Mouse (Mus musculus): ENCODE measurements around the gene Adgrb3. TPM values are rescaled to one million over a fixed set of nuclear protein-coding genes. Genes with fewer than 3 reads are reported as not detected.

Adgrb3 gene
- 100 to 1,000 TPM; 108 to 120 TPM for total RNA-seq (2021)
- long read RNA-seq, experiment 1, transcript Adgrb3-203 (16 exons, 2,953 nt): major isoform, 6 of 43 reads
- long read RNA-seq, experiment 1, partial matches to known transcripts: 24 of 43 reads
- long read RNA-seq, experiment 1, other reads (novel, unspliced or antisense): 12 of 43 reads
- long read RNA-seq, experiment 2, transcript Adgrb3-203 (16 exons, 2,953 nt): major isoform, 6 of 40 reads
- long read RNA-seq, experiment 2, partial matches to known transcripts: 24 of 40 reads
- long read RNA-seq, experiment 2, other reads (novel, unspliced or antisense): 10 of 40 reads

DNA sequence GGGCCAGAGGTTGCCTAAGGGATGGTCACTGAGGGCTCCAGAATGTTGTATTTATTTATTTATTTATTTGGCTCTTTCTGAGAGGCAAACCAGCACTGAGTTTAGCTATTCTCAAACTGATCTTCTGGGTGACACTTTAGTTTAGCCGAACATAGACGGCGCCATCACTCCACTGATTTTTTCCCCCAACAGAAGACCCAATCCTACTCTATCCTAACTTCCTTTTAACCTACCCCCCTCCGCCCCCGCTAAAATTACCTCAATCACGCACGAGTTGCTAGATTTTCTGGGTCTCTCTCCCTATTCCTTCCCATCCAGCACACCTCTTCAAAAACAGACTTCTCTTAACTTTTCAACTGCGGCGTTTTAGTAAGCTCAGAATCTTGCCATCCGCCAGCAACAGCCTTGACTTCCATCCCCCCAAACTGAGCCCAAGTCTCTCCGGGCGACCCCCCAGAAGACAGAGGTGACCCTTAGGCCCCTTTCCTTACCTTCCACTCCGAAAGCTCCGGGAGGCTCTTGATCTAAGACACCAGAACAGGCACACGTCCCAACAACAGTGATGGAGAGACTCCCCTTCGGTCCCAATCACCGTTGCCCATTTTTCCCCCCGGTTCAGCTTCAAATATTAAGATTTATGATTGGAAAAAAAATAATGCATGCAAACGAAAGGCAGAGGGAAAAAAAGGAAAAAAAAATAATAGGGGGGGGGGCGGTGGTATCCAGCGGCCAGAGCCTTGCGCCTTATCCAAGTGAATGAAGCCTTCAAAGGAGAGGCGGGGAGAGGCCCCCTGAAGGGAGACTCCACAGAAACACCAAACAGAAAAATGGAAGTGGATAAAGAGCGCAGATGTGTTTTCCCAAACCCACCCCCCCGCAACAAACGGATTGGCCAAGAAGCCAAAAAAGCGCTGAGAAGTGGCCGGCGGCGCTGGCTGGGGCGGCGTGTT, at the start of gene Adgrb3:
Gene Adgrb3 (minus strand): TSS at position 737 of the 950 bp plus-strand sequence.
- DNase-seq (ENCODE audit: low spot score in 2 of 2): peak; percentile 36 to 63

DNA sequence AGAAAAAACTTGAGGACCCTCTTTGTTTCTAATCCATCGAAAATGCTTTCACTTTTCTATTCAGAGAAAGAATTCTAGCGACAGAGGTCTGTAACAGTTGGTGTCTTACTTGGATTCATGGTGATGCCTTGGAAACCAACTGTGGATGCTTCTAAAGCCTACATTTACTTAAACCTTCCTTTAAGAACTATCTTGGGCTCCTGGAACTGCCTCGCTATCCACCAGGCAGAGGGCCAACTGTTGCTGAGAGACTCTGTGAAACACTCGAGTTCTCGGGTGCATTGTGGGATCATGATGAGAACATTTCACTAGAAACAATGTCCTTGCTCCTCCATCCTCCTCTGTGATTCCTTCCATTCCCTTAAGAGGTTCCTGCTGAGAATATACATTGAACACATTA, 48.0 kb upstream of the Adgrb3 start:
- no peak for DNase-seq (ENCODE audit: low spot score in 2 of 2)

DNA sequence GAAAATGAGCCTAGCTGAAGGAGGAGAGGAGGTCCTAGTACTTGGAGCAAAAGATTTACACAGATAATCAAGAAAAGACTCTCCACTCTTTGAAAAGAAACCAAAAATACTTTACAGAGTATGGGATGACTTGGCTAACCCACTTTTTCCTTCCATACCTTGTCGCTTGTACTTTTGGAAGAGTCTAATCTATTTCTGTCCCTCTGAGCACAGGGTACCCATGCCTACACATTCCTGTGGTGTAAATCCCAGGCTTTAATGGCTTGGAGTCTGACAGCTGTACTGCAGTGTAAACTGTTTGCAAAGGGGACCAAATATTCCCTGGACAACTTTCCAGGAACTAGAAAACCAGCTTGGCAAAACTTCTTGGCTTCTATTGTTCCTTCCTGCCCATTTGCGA, 28.0 kb upstream of the Adgrb3 start:
- DNase-seq (ENCODE audit: low spot score in 2 of 2): no peak

DNA sequence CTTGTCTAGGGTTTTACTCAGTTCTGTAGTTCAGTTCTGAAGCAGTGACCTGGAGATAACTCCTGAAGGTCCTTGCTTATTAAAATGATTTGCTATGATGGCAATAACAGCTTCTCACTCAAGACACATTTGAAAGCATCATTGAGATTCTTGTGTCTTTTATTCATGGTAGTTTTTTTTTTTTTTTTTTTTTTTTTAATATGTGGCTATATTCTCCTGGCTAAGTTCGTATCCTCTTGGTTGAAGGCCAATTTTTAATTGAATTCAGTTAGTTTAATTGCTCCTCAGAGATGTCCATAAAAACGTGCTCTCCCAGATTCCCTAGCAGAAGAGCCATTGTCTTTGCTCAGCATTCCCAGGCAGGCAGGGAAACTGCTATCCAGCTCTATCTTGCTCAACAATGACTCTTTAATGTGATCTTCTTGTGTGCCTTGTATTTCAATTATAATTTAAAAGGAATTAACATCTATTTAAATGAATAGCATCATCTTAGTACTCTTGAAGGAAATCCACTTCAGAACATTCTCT, 25.0 kb upstream of the Adgrb3 start:
- DNase-seq (ENCODE audit: low spot score in 2 of 2): no peak

DNA sequence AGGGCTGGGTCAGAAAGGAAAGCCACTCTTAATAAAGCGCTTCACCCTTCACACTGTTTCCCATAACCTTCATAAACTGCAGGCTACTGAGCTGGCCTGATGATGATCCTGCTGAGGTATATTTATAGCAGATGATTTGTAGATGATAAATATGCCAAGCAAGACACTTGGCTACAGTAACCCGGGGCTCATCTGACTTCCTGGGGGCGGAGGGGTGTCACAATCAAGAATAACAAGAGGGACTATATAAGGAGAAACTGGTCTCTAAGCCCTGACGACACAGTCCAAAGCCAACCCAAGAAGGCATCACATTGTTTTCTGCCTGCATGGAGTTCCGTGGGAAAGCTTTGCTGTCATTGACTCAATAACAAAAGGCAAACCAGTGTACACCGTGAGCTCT, 2.8 kb upstream of the Adgrb3 start:
- no peak for DNase-seq (ENCODE audit: low spot score in 2 of 2)

DNA sequence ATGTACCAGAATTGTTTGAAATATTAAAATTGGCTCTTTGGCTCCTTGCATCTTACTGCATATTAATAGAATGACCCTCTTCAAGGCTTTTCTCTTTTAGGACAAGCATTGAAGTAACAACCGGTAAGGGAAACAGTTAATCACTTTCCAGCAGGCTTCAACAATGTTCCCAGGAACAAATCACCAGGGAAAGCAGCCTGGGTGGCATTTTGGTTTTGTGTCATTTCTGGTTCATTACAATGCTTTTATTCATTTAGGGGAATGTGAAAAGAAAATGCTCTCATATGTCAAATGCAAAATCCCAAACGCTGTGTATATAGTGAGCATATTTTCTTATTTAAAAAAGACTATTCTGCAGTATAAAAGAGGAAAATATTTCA, 2.0 kb upstream of the Adgrb3 start:
- no peak for DNase-seq (ENCODE audit: low spot score in 2 of 2)

DNA sequence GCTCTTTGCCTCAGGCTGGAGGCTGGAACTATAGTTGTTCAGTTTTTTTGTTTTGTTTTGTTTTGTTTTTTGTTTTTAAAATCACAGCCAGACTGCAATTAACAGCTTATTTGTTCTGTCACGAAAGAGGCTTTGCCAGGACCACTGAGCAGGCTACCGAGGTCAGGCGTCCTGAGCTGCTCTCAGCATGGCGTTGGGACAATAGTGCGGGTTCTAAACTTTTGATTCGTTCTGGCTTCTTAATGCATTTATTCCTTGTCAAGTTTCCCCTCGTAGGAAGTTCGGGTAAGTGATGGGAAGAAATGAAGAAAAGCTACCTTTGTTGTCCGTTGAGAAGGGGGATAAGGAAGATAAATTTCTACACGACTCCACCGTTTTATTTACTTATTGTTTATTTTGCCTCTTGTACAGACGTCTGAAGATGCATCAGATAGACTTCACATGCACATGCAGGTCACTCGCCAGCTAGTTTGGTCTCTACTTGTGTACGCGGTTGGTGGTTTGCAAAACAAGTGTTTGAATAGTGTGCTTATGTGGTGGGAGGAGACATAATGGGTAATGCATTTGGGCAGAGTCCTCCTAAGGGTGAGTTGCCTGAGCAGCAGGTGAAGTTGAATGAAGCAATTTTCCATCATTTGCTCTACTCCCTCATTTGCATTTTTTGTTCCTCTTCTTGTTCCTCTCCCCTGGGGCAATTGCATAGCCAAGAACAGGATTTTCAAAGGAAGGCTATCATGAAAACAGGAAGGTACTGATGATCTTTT, 1.4 kb upstream of the Adgrb3 start:
- DNase-seq (ENCODE audit: low spot score in 2 of 2): peak in 1 of 2 experiments; percentile 8

DNA sequence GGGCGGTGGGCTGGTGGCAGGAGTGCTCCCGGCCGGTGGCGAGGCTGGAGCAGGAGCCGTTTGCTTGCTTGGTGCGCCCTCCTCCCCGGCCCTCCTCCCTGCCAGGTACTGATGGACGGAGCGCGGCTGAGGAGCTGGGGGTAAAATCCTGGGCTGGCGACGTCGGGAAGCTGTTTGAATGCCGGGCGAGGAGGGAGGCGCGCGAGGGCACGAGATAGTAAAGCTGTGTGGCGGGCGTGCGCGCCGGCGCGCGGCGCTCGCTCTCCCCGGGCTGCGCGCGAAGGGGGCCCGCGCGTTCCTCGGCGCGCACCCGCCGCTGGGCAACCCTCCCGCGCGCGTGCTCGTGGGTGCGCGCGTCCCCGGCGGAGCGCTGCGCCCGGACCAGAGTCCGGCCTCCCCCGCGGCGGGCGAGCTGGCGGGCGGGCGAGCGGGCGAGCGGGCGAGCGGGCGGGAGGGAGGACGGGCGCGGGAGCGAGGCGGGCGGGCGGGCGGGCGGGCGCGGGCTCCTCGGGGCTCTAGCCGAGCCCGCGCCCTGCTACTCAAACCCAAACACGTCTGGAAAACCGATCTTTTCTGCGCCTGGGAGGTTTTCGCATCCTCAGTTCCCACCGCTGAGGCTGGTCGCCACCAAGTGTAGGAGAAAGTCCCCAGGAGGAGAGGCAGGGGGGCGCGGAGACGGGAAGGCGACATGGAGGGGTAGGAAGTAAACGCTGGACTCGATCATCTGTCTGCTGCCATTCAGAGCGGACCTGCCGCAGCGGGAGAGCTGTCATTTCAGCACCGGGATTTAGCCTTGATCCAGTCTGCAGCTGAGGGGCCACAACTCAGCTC, 629 bp upstream of the Adgrb3 start:
- DNase-seq (ENCODE audit: low spot score in 2 of 2): peak; percentile 72 to 75

DNA sequence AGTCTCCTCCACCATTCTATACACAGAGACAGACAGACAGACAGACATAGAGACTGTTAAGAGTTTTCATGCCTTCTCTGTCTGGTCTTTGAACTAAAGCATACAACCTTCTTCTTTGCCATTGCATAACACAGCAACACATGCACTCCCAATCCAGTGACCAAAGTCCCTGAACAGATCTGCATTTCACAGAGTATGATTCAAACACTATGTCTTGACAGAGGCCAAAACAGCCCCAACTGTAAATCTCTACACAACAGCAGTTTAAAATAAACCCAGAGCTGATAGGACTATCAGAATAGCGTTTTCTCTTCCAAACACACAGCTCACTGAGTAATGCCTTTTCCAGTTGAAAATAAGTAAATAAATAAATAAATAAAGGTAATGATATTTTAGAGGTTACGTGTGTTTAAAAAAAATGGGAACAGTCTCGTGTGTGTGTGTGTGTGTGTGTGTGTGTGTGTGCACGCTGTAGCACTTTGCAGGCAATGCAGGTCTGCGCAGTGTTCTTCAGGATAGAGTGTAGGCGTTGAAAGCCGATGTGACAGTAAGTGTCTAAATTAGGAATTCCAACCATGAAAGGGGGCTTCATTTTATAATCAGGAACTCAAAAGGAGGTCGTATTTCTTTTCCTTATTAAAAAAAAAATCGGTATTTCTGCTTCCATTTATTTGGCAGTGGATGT, 1.3 kb downstream of the Adgrb3 start:
- DNase-seq (ENCODE audit: low spot score in 2 of 2): peak; percentile 5 to 54

DNA sequence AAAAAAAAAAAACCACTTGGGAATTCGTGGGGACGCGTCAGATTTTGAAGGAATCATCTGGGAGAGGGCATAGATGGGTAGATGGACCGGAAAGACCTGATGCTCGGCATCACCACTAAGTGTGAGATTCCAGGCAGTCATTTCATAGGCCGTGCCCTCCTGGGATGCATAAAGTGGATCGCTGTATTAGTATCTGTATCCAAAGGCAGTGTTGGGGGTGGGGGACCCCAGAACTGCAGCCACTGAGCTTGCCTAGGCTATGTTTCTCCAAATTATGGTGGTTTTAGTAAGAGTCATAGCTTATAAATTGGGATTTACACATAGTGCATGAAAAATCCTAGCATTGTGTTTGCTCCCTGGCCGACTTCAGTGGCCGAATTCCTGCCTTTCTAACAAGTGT, 2.1 kb downstream of the Adgrb3 start:
- peak; percentile 24 to 31 for DNase-seq (ENCODE audit: low spot score in 2 of 2)

DNA sequence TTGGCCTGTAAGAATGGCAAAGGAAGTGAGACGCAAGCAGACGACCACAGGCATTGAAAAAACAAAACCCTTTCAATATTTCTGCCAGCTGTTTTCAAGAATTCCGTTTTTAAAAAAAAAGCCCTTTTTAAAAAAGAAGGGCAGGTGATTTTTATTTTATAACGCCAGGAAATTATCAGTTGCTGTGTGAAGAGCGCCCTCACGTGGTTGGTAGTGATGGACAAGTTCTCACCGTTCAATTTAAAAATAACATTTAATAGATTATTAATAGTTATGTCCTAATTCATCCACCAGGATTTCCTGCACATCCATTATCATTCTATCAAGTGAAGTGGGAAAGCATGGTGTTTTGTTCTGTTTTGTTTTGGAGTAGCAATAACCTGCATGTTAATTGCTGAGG, 2.7 kb downstream of the Adgrb3 start:
- DNase-seq (ENCODE audit: low spot score in 2 of 2): peak; percentile 63 to 77

DNA sequence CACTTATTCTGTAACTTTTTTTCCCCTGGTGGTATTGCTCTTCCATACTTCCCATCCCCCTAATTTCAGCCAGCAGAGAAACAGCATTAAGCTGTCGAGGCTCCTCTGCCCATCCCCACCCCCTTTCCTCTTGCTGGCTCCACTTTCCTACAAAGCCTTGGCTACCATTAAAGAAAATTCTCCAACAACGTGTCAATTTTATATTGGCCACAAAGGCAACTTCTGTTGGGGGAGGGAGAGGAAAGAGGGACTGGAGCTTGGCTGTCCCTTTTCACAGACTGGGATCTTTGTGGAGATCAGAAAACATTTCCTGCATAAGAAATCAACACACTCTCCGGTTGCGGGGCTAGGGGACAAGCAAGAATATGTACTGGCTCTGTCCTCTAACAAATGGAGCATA, 4.9 kb downstream of the Adgrb3 start:
- peak; percentile 19 to 65 for DNase-seq (ENCODE audit: low spot score in 2 of 2)

DNA sequence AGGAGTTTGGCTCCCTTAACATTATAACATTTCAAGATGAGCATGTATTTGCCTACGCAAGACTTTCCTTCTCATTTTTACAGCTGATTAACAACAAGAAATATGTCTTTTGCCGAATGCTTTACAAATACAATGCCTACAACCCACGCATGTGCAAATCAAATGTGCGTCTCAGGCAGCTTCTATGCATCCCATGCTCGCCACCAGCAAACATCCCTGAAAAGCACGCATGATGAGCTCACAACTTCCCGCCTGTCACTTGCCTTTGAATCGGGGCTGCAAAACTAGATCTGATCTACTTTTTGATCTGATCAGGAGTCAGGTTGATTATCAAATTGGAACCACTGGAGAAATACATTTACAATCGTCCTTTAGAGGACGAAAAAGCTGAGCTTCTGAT, 5.5 kb downstream of the Adgrb3 start:
- peak in 1 of 2 experiments; percentile 9 for DNase-seq (ENCODE audit: low spot score in 2 of 2)

DNA sequence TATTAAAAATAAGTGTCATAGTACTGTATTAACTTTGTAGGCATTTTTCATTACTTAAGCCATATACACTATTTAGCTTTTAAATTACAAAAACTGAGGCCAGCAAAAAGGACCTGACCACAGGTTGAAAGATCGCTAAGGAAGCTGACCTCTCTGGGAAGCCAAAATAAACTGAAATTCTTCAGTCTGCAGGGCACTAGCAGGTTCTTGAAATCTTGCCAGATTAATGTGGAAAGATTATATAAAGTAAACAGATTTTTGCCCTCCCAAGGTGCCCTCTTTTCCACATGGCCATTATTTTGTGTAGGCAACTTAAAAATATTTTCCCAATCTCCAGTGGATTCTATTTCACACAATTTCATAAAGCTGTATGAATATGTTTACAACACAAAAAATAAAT, 14.0 kb downstream of the Adgrb3 start:
- no peak for DNase-seq (ENCODE audit: low spot score in 2 of 2)

DNA sequence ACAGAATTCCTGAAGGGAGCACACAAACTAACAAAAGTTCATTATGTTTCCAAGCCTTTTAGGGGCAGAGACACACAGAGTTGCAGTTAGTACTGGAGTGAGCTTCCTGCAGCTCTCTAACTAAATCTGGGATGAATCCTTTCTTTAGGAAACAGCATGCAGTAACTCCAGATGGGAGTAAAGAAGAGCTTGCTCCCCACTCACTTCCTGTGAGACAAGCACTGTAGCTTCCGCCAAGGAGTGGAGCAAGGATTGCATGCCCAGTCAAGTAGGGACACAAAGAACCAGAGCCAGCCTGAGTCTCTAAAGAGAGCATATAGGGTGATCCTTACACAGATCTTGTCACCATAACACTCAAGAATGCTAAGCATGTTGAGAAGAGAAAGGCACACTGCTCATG, 50.7 kb downstream of the Adgrb3 start:
- DNase-seq (ENCODE audit: low spot score in 2 of 2): no peak

DNA sequence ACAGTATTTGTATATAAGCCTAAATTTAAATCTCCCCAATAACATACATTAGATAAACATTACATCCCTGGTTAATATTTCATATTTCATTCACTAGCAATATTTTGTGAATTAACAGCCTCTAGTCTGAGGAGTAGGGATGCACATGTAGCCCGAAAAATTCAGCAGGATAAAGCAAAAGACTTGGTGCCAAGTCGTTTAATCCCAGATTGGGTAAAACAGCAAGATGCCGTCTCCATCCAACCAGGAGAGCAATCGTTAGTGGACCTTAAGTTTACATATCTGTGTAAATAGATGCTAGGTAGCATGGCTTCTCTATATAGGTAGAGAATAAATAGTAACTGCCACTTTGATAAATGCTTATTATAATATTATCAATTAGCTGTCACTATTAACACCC, 52.0 kb downstream of the Adgrb3 start:
- DNase-seq (ENCODE audit: low spot score in 2 of 2): no peak

DNA sequence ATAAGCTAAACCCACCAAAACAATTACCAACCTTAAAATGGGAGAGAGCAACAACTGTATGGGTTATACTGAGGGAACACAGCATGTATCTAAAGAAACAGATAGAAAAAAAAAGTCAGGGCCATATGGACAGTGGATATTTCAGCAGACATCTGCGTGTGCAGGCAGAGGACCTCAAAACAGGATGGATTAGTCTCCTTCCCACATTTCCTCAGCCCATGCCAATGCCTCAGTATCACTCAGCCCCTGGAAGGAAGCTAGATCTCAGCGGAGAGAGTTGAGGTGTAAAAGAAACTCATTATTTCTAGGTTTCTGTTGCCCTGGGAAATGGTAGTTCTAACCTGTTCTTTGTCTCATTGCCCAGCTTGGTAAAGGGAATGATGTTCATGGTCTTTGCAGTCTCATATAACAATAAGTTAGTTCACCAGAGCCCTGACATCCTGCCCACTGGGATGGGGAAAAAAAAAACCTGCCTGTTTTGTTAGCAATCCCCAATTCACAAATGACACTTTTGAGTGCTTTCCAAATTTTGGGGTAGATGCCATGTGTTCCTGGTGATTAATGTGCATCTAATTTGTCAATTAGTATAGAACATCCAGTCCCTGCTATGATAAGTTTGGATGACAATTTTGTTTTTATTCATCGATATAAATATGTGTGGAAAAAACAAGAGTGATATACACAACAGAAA, 53.9 kb downstream of the Adgrb3 start:
- peak in 1 of 2 experiments; percentile 80 for DNase-seq (ENCODE audit: low spot score in 2 of 2)

DNA sequence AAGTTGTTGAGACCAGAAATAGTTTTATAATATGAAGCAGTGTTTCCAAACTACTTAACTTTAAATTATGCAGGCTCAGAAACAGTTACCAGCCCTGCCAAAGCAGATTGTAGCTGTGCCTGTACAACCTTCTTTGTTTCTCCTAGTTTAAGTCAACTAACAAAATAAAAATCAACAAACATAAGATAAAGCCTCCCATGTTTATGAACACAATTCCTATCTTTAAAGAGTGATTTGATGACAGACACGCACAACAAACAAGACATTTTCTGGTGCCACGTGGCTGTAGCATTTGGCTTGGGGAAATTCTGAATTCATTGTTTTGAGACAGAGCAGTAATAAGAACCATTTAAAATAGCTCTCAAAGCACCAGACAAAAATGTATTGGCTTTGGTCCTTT, 60.5 kb downstream of the Adgrb3 start:
- no peak for DNase-seq (ENCODE audit: low spot score in 2 of 2)

DNA sequence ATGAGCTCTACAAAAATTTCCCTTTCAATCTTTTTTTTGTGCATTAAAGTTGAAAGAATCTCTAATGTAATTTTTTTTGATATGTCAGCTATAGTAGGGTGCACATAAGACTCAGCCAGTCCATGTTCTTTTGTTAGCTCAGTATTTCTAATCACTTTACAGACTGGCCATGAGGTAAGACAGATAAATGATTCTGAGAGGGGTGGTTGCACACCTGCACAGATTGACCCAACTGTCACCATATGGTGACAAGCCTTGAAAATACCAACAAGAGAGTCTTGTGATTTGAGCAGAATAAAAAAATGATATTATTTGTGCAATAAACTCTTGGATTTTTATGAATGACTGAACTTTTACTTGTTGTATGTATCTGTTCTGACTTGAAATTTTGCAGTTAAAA, 74.2 kb downstream of the Adgrb3 start:
- no peak for DNase-seq (ENCODE audit: low spot score in 2 of 2)
